Mouse (Mus musculus) hindbrain, embryonic 10.5 days (tissue): ENCODE data around the gene Slc44a5. TPM values are rescaled to one million over a fixed set of nuclear protein-coding genes. Genes with fewer than 3 reads are reported as not detected.

ENCODE experiments used
- polyA plus RNA-seq: library from polyadenylated mRNA; unstranded; fragments of >200 nt; fragmentation: Nextera tagmentation; extraction: Ambion mirVana; gene quantifications from 2 replicates; pipeline ENCODE4 v1.2.1, GENCODE M21; 2016

Slc44a5 gene
- polyA plus RNA-seq, 1 experiment from 2014 or later, result 4.5 TPM

Other genes starting within 250 kb of the Slc44a5 start
- 32.4 and 37.8 TPM in 2 replicates for gene St6galnac3, start 248.3 kb upstream of the Slc44a5 start, polyA plus RNA-seq
- gene Asb17, start 129.2 kb upstream of the Slc44a5 start, polyA plus RNA-seq, result 0.39 and 0.65 TPM in 2 replicates
- 0.09 and 0.10 TPM in 2 replicates for gene Msh4, start 67.3 kb upstream of the Slc44a5 start, polyA plus RNA-seq
- 31.3 and 44.6 TPM in 2 replicates for gene Rabggtb, start 60.4 kb upstream of the Slc44a5 start, polyA plus RNA-seq
- gene Acadm, start 28.8 kb upstream of the Slc44a5 start, polyA plus RNA-seq, result 43.1 and 51.4 TPM in 2 replicates